Comparison of ENCODE assay signal across 8 mouse cellular contexts in genomic region chr14:103778009-103778431, GRCm38 (mm10).
A peak's percentile ranks its signal among the peaks of the same experiment; 100 is the strongest.
DNase-seq lines count a peak whose midpoint lies in the region; ATAC-seq and TF ChIP-seq lines count a peak whose summit lies in the region.

No protein-coding gene starts in this region.

- no peaks in the 10 kb centered on the region for H3K9me3 ChIP-seq in CH12.LX (replicated peaks; ENCODE audit: low read length)
- H3K9me3 ChIP-seq in forebrain, embryonic 11.5 days (ENCODE audit: control insufficient read depth, low read length): no peaks in the 10 kb centered on the region
- no peaks in the 10 kb centered on the region for H3K9me3 ChIP-seq in hindbrain, embryonic 14.5 days (ENCODE audit: control insufficient read depth, low read length)
- H3K9me3 ChIP-seq in neural tube, embryonic 12.5 days: no peaks in the 10 kb centered on the region

- no peak for TF ChIP-seq RAD21 in CH12.LX (IDR thresholded peaks at IDR 0.05; ENCODE audit: low read depth, low read length)

- 4% methylated on average over 12 of the region's 12 CpGs for WGBS in forebrain, embryonic 11.5 days
- WGBS in hindbrain, embryonic 14.5 days: 4% methylated on average over 12 of the region's 12 CpGs
- 4% methylated on average over 12 of the region's 12 CpGs for WGBS in neural tube, embryonic 12.5 days

- no peak overlapping the region for H3K27ac ChIP-seq in CH12.LX (ENCODE audit: insufficient read depth, low read depth)
- peak overlapping the region; percentile 89 for H3K27ac ChIP-seq in forebrain, embryonic 11.5 days (ENCODE audit: low read depth, low read length)
- peak overlapping the region; percentile 75 for H3K27ac ChIP-seq in hindbrain, embryonic 14.5 days
- H3K27ac ChIP-seq in neural tube, embryonic 12.5 days: peak overlapping the region; percentile 60

- H3K27me3 ChIP-seq in CH12.LX (replicated peaks): no peaks in the 10 kb centered on the region
- no peaks in the 10 kb centered on the region for H3K27me3 ChIP-seq in forebrain, embryonic 11.5 days (ENCODE audit: control insufficient read depth, insufficient read depth, low read length)
- H3K27me3 ChIP-seq in hindbrain, embryonic 14.5 days (ENCODE audit: control insufficient read depth, insufficient read depth, low read length): no peaks in the 10 kb centered on the region
- H3K27me3 ChIP-seq in neural tube, embryonic 12.5 days (replicated peaks): no peaks in the 10 kb centered on the region

- TF ChIP-seq POLR2A in CH12.LX (IDR thresholded peaks at IDR 0.05; ENCODE audit: low read depth, low read length): no peak

- TF ChIP-seq EP300 in CH12.LX (IDR thresholded peaks at IDR 0.05; ENCODE audit: low read length): no peak

- no peak overlapping the region for H3K9ac ChIP-seq in CH12.LX (ENCODE audit: insufficient read depth, low read depth)
- H3K9ac ChIP-seq in forebrain, embryonic 11.5 days (ENCODE audit: low read length): peak overlapping the region; percentile 57
- peak overlapping the region; percentile 17 for H3K9ac ChIP-seq in hindbrain, embryonic 14.5 days
- H3K9ac ChIP-seq in neural tube, embryonic 12.5 days: no peak overlapping the region

- DNase-seq in CH12.LX (ENCODE audit: extremely low read depth): no peak
- DNase-seq in brain, embryonic 18.5 days (ENCODE audit: low read depth, low spot score): peak; percentile 46
- peak; percentile 66 for DNase-seq in forebrain, embryonic 11.5 days (ENCODE audit: low spot score)
- DNase-seq in hindbrain, embryonic 14.5 days (ENCODE audit: low spot score): peak; percentile 69
- peak; percentile 36 to 51 for DNase-seq in left cerebral cortex, adult 18-20 months (ENCODE audit: low spot score in 2 of 2)
- DNase-seq in spleen, postnatal 14 days (ENCODE audit: low spot score in 2 of 2): no peak
- DNase-seq in urinary bladder, postnatal 10 days (ENCODE audit: low spot score): no peak

- no peaks in the 10 kb centered on the region for H3K4me1 ChIP-seq in CH12.LX (ENCODE audit: control insufficient read depth in 1 of 2, insufficient read depth in 2 of 2)
- peaks cover 6% of the 10 kb centered on the region; the same call in 1 of the 2 replicates for H3K4me1 ChIP-seq in forebrain, embryonic 11.5 days (replicated peaks; ENCODE audit: control insufficient read depth, insufficient read depth, low read length)
- H3K4me1 ChIP-seq in hindbrain, embryonic 14.5 days (replicated peaks; ENCODE audit: control insufficient read depth, insufficient read depth, low read length): peaks cover 8% of the 10 kb centered on the region; the same call in 1 of the 2 replicates
- H3K4me1 ChIP-seq in neural tube, embryonic 12.5 days: peaks cover 9% of the 10 kb centered on the region

- no peaks in the 10 kb centered on the region for H3K36me3 ChIP-seq in CH12.LX (replicated peaks in 1 of 2; ENCODE audit: control insufficient read depth in 1 of 2, insufficient read depth in 1 of 2, low read length in 1 of 2)
- no peaks in the 10 kb centered on the region for H3K36me3 ChIP-seq in forebrain, embryonic 11.5 days (ENCODE audit: control insufficient read depth, insufficient read depth, low read length)
- H3K36me3 ChIP-seq in hindbrain, embryonic 14.5 days (replicated peaks; ENCODE audit: control insufficient read depth, insufficient read depth): no peaks in the 10 kb centered on the region
- no peaks in the 10 kb centered on the region for H3K36me3 ChIP-seq in neural tube, embryonic 12.5 days

- in situ Hi-C loops in CH12.LX (cut with MboI; ENCODE audit: low pct_ligation_motif_present, low pct_unique_long_range_greater_than_20kb, low sequenced_read_pairs): no loop called here

- no peaks in the 10 kb centered on the region for H3K79me2 ChIP-seq in CH12.LX (replicated peaks; ENCODE audit: control insufficient read depth, extremely low read depth, insufficient read depth, poor library complexity, severe bottlenecking)

- peak overlapping the region; percentile 59 for H3K4me2 ChIP-seq in CH12.LX (ENCODE audit: insufficient read depth, low read depth, poor library complexity, severe bottlenecking)
- H3K4me2 ChIP-seq in forebrain, embryonic 11.5 days (ENCODE audit: low read depth, low read length, severe bottlenecking): peak overlapping the region; percentile 45
- H3K4me2 ChIP-seq in hindbrain, embryonic 14.5 days (replicated peaks): peak overlapping the region; percentile 54
- peak overlapping the region; percentile 55 for H3K4me2 ChIP-seq in neural tube, embryonic 12.5 days (replicated peaks)

- TF ChIP-seq CTCF in CH12.LX (conservative IDR thresholded peaks at IDR 0.05 in 1 of 2, IDR thresholded peaks at IDR 0.05 in 1 of 2; ENCODE audit: low read depth in 2 of 2, low read length in 2 of 2): no peak

- dilution Hi-C loops in CH12.LX (cut with MboI; ENCODE audit: extremely low pct_ligation_motif_present, extremely low pct_unique_long_range_greater_than_20kb, low sequenced_read_pairs): no loop called here

- ATAC-seq in forebrain, embryonic 11.5 days (replicated peaks; ENCODE audit: low FRiP score): peak; percentile 80
- ATAC-seq in hindbrain, embryonic 14.5 days (ENCODE audit: low FRiP score): peak; percentile 85; the same call in 1 of the 2 replicates
- peak; percentile 83 for ATAC-seq in neural tube, embryonic 12.5 days (ENCODE audit: low FRiP score, low read depth)

- no peak overlapping the region for H3K4me3 ChIP-seq in CH12.LX (replicated peaks in 1 of 3; ENCODE audit: low read depth in 2 of 3, low read length in 2 of 3, poor library complexity in 1 of 3)
- peak overlapping the region; percentile 3; the same call in 1 of the 2 replicates for H3K4me3 ChIP-seq in forebrain, embryonic 11.5 days (ENCODE audit: low read depth, low read length)
- peak overlapping the region; percentile 16 for H3K4me3 ChIP-seq in hindbrain, embryonic 14.5 days (replicated peaks; ENCODE audit: low read length)
- no peak overlapping the region for H3K4me3 ChIP-seq in neural tube, embryonic 12.5 days

TF ChIP-seq in CH12.LX, 34 proteins besides CTCF, POLR2A, EP300 and RAD21:
- TF ChIP-seq MAFK (IDR thresholded peaks at IDR 0.05; ENCODE audit: insufficient replicate concordance, low read length): no peak
- TF ChIP-seq CHD1 (IDR thresholded peaks at IDR 0.05; ENCODE audit: low read depth, low read length): no peak
- no peak for TF ChIP-seq UBTF (IDR thresholded peaks at IDR 0.05; ENCODE audit: low read depth, low read length)
- no peak for TF ChIP-seq RCOR1 (conservative IDR thresholded peaks at IDR 0.05; ENCODE audit: low read depth, low read length)
- no peak for TF ChIP-seq ETS1 (conservative IDR thresholded peaks at IDR 0.05; ENCODE audit: low read depth, low read length)
- no peak for TF ChIP-seq MYC (IDR thresholded peaks at IDR 0.05; ENCODE audit: low read depth, low read length)
- TF ChIP-seq ZMIZ1 (IDR thresholded peaks at IDR 0.05; ENCODE audit: low read depth, low read length): no peak
- TF ChIP-seq BHLHE40 (IDR thresholded peaks at IDR 0.05; ENCODE audit: low read depth, low read length): no peak
- no peak for TF ChIP-seq TBP (conservative IDR thresholded peaks at IDR 0.05; ENCODE audit: low read depth, low read length)
- TF ChIP-seq ZNF384 (IDR thresholded peaks at IDR 0.05; ENCODE audit: low read depth, low read length): no peak
- no peak for TF ChIP-seq KAT2A (IDR thresholded peaks at IDR 0.05; ENCODE audit: insufficient replicate concordance, low read length)
- TF ChIP-seq SMC3 (IDR thresholded peaks at IDR 0.05; ENCODE audit: low read depth, low read length): no peak
- no peak for TF ChIP-seq IRF4 (IDR thresholded peaks at IDR 0.05; ENCODE audit: low read depth, low read length)
- no peak for TF ChIP-seq SIN3A (IDR thresholded peaks at IDR 0.05; ENCODE audit: low read length)
- TF ChIP-seq POLR2AphosphoS2 (IDR thresholded peaks at IDR 0.05; ENCODE audit: low read depth, low read length): no peak
- no peak for TF ChIP-seq USF2 (conservative IDR thresholded peaks at IDR 0.05; ENCODE audit: low read depth, low read length)
- no peak for TF ChIP-seq HCFC1 (IDR thresholded peaks at IDR 0.05; ENCODE audit: low read depth, low read length)
- TF ChIP-seq ELF1 (IDR thresholded peaks at IDR 0.05; ENCODE audit: low read depth, low read length): no peak
- no peak for TF ChIP-seq NELFE (IDR thresholded peaks at IDR 0.05; ENCODE audit: low read depth, low read length)
TF ChIP-seq in CH12.LX: peak in this region for 0.

Comparison
In these comparisons a context has a peak if more than half of its experiments do, and no peak if none do; other contexts are left out.
1. DNase-seq: peak in brain, embryonic 18.5 days (single experiment), forebrain, embryonic 11.5 days (single experiment), hindbrain, embryonic 14.5 days (single experiment) and left cerebral cortex, adult 18-20 months (2 of 2); none in CH12.LX (single experiment), spleen, postnatal 14 days (0 of 2) and urinary bladder, postnatal 10 days (single experiment).
2. H3K4me3 ChIP-seq: peak in forebrain, embryonic 11.5 days (single experiment) and hindbrain, embryonic 14.5 days (single experiment); none in CH12.LX (0 of 3) and neural tube, embryonic 12.5 days (single experiment).
3. H3K9ac ChIP-seq: peak in forebrain, embryonic 11.5 days (single experiment) and hindbrain, embryonic 14.5 days (single experiment); none in CH12.LX (single experiment) and neural tube, embryonic 12.5 days (single experiment).
4. Peak in every context shown above with its lines, with median percentiles within 50 percentile points of each other: H3K4me2 ChIP-seq and ATAC-seq.